Mouse (Mus musculus) ES-E14 (cell line): Measurements from ENCODE around the gene Fthl17b.
"Not testable (repeated sequence)": the region's sequence is repeated elsewhere in the genome, so short reads cannot be mapped to it uniquely, and the experiment has no call there.

ENCODE experiments used
- CHD2 ChIP-seq: IDR thresholded peaks from 2 replicates; pipeline ENCODE4 v1.6.1; 2014; ENCODE audit warnings: mild to moderate bottlenecking, low read depth, low read length, inconsistent platforms
- HCFC1 ChIP-seq: IDR thresholded peaks from 2 replicates; pipeline ENCODE4 v1.6.1; 2012; ENCODE audit warnings: low read length, inconsistent platforms, borderline replicate concordance; ENCODE audit not compliant: insufficient read depth
- MAFK ChIP-seq: IDR thresholded peaks from 2 replicates; pipeline ENCODE4 v1.6.1; 2014; ENCODE audit warnings: mild to moderate bottlenecking, low read depth, low read length, inconsistent platforms; ENCODE audit not compliant: insufficient read depth
- ZC3H11A ChIP-seq: IDR thresholded peaks from 2 replicates; pipeline ENCODE4 v1.6.1; 2012; ENCODE audit warnings: low read depth, mild to moderate bottlenecking, inconsistent platforms, low read length, borderline replicate concordance
- ZNF384 ChIP-seq: IDR thresholded peaks from 2 replicates; pipeline ENCODE4 v1.6.1; 2012; ENCODE audit warnings: low read depth, low read length, inconsistent platforms

DNA sequence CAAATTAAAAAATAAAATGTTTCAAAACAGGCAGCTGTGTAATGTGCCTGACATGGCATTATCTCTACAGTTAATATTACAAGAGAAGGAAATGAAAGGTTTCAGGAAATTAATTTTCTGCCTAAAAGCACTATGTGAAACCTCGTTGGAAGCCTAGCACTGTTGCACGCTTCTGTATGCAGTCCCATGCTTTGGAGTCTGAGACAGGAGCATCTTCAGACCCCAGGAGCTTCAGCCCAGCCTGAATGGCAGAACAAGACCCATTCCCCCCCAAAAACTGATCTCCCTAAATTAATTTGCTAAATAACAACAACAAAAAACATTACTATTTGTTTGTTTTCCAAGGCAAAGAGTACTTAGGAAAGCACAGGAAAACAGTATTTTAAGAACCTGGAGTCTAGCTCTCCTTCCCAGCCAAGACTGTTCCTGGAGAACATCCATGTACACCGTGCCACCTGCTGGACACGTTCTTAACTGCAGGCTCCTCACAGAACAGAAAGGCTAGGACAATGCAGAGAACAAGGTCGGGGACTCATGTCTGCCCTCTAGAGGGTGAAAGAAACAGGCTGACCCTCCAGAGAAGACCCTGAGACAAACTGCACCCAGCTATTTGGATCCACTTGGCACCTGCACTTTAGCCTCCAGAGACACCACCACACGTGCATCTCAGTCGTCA lies 14.5 kb downstream of the Fthl17b start:
- not testable (repeated sequence) for TF ChIP-seq HCFC1, MAFK, ZNF384, CHD2
- 0 out of 2 replicates have a peak, but pooled peaks have one; percentile 36 for TF ChIP-seq ZC3H11A
